Comparison of ENCODE assay signal across 8 mouse cellular contexts in the genomic region with DNA sequence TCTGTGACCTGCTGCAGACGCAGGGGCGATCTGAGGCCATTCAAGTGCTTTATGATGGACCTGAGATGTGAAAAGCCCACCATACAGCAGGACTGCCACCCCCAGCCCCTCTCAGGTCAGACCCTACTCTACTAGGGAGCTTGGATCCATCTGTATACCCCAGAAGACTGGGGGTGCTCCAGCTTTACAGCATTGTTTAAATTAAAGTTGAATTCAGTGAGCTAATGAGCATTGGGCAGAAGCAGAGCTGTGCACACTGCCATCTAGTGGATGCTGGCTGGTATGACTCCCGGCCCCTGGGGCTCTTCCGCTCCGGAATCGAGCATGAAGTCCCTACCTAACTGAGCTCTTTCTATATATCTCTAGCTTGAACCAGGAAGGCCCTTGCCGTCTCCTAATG.
DNase-seq lines count a peak whose midpoint lies in the region; ATAC-seq lines count a peak whose summit lies in the region.

No protein-coding gene starts in this region.

- DNase-seq in CD4-positive, CD25-positive, alpha-beta regulatory T cell, adult 2 months (ENCODE audit: low read depth, low spot score): peak; percentile 72
- peak; percentile 74 for DNase-seq in adipocyte (ENCODE audit: low spot score)
- DNase-seq in embryo, embryonic 10 days (ENCODE audit: low spot score): peak; percentile 72
- DNase-seq in gastrocnemius, postnatal 14 days: peak; percentile 37
- DNase-seq in kidney, adult 9 months: peak; percentile 39

- H3K4me3 ChIP-seq in limb, embryonic 13.5 days: no peak overlapping the region
- no peak overlapping the region for H3K4me3 ChIP-seq in midbrain, embryonic 16.5 days (ENCODE audit: low read depth, low read length)
- H3K4me3 ChIP-seq in stomach, embryonic 16.5 days (replicated peaks; ENCODE audit: low read length): no peak overlapping the region

- WGBS in limb, embryonic 13.5 days: 23% methylated on average over 7 of the region's 7 CpGs
- 30% methylated on average over 7 of the region's 7 CpGs for WGBS in midbrain, embryonic 16.5 days
- WGBS in stomach, embryonic 16.5 days: 31% methylated on average over 7 of the region's 7 CpGs

- 0 out of 2 replicates have a peak, but pooled peaks cover 4% of the 10 kb centered on the region for H3K36me3 ChIP-seq in limb, embryonic 13.5 days
- H3K36me3 ChIP-seq in midbrain, embryonic 16.5 days (ENCODE audit: control insufficient read depth, insufficient read depth, low read length): peaks cover 3% of the 10 kb centered on the region; the same call in 1 of the 2 replicates
- no peaks in the 10 kb centered on the region for H3K36me3 ChIP-seq in stomach, embryonic 16.5 days (ENCODE audit: control insufficient read depth, insufficient read depth, low read length)

- no peak overlapping the region for H3K27ac ChIP-seq in limb, embryonic 13.5 days
- H3K27ac ChIP-seq in midbrain, embryonic 16.5 days (ENCODE audit: low read length): no peak overlapping the region
- no peak overlapping the region for H3K27ac ChIP-seq in stomach, embryonic 16.5 days (ENCODE audit: low read length)

- H3K9me3 ChIP-seq in limb, embryonic 13.5 days: no peaks in the 10 kb centered on the region
- H3K9me3 ChIP-seq in midbrain, embryonic 16.5 days (replicated peaks; ENCODE audit: control insufficient read depth, low read length, poor library complexity, severe bottlenecking): no peaks in the 10 kb centered on the region
- no peaks in the 10 kb centered on the region for H3K9me3 ChIP-seq in stomach, embryonic 16.5 days (replicated peaks; ENCODE audit: control insufficient read depth, low read length)

- intact Hi-C loops in gastrocnemius, postnatal 14 days (cut with DNase I; ENCODE audit: low total_unique reads): loop anchor here (10.0 kb wide), 1 partner anchor 563 kb away; no protein-coding TSS in a partner anchor

- H3K4me2 ChIP-seq in limb, embryonic 13.5 days (replicated peaks): no peak overlapping the region
- no peak overlapping the region for H3K4me2 ChIP-seq in midbrain, embryonic 16.5 days (ENCODE audit: low read length)
- no peak overlapping the region for H3K4me2 ChIP-seq in stomach, embryonic 16.5 days (ENCODE audit: low read depth, low read length)

- peaks cover 6% of the 10 kb centered on the region for H3K4me1 ChIP-seq in limb, embryonic 13.5 days
- no peaks in the 10 kb centered on the region for H3K4me1 ChIP-seq in midbrain, embryonic 16.5 days (ENCODE audit: control insufficient read depth, insufficient read depth, low read length)
- 0 out of 2 replicates have a peak, but pooled peaks cover 6% of the 10 kb centered on the region for H3K4me1 ChIP-seq in stomach, embryonic 16.5 days (ENCODE audit: control insufficient read depth, insufficient read depth, low read length)

- no peak overlapping the region for H3K9ac ChIP-seq in limb, embryonic 13.5 days
- no peak overlapping the region for H3K9ac ChIP-seq in midbrain, embryonic 16.5 days (ENCODE audit: low read depth, low read length)
- no peak overlapping the region for H3K9ac ChIP-seq in stomach, embryonic 16.5 days (ENCODE audit: low read length)

- H3K27me3 ChIP-seq in limb, embryonic 13.5 days: no peaks in the 10 kb centered on the region
- H3K27me3 ChIP-seq in midbrain, embryonic 16.5 days (ENCODE audit: control insufficient read depth, insufficient read depth, low read depth, low read length): no peaks in the 10 kb centered on the region
- H3K27me3 ChIP-seq in stomach, embryonic 16.5 days (ENCODE audit: control insufficient read depth, insufficient read depth, low read length): no peaks in the 10 kb centered on the region

- peak; percentile 73 for ATAC-seq in limb, embryonic 13.5 days (ENCODE audit: low FRiP score, low read depth)
- ATAC-seq in midbrain, embryonic 16.5 days: peak; percentile 68
- ATAC-seq in stomach, embryonic 16.5 days (ENCODE audit: insufficient read depth, low FRiP score): peak; percentile 45; the same call in 1 of the 2 replicates
